Mouse (Mus musculus): ENCODE data around the gene Mgat1. TPM values are rescaled to one million over a fixed set of nuclear protein-coding genes. Genes with fewer than 3 reads are reported as not detected.
"Not testable (repeated sequence)": the region's sequence is repeated elsewhere in the genome, so short reads cannot be mapped to it uniquely, and the experiment has no call there.

The Mgat1 gene
- 81.9 TPM for polyA plus RNA-seq (2021)

- POLR2A ChIA-PET, result no interaction called here
- H3K27me3 ChIP-seq, result no peaks in the 10 kb centered on the region
- no peak for TF ChIP-seq CTCF (IDR thresholded peaks at IDR 0.05)
- CTCF ChIA-PET, result interaction anchor here (0.6 to 1.4 kb wide), 4 partner anchors 9 to 57 kb away, joined by 3 to 4 read pairs (median 3); partner anchors contain the start of genes Btnl9 and Zfp62
- ATAC-seq (peak; percentile 89), DNase-seq (ENCODE audit: low read depth, low spot score) (no peak)
- in situ Hi-C loops (cut with MboI; ENCODE audit: low pct_unique_long_range_greater_than_20kb), result no loop called here
Observed at GRCm38 (mm10) chr11:49243727-49244594, at the start of gene Mgat1. TSS of gene Mgat1 (plus strand) at chr11:49244191.

- CTCF ChIA-PET; H3K27me3 ChIP-seq; DNase-seq (ENCODE audit: low read depth, low spot score); ATAC-seq; POLR2A ChIA-PET: not testable (repeated sequence)
- in situ Hi-C loops (cut with MboI; ENCODE audit: low pct_unique_long_range_greater_than_20kb), result loop anchor here (5.0 to 25.0 kb wide), 3 partner anchors 73 to 343 kb away; partner anchors contain the start of genes Olfr1381 and Olfr1382
Observed at GRCm38 (mm10) chr11:49194771-49195170, 49.2 kb upstream of the Mgat1 start.

- ATAC-seq (no peak), DNase-seq (ENCODE audit: low read depth, low spot score) (no peak)
- no peak for TF ChIP-seq CTCF (IDR thresholded peaks at IDR 0.05)
- in situ Hi-C loops (cut with MboI; ENCODE audit: low pct_unique_long_range_greater_than_20kb), result loop anchor here (25.0 kb wide), 1 partner anchor 341 kb away; the partner anchor contains the start of genes Olfr1381 and Olfr1382
- ChIA-PET CTCF (interaction anchor here (1.5 to 2.2 kb wide), 2 partner anchors 9 to 75 kb away, joined by 4 to 11 read pairs; partner anchors contain the start of gene Btnl9), POLR2A (no interaction called here)
- no peaks in the 10 kb centered on the region for H3K27me3 ChIP-seq
Observed at GRCm38 (mm10) chr11:49195819-49196322, 48.1 kb upstream of the Mgat1 start.

GRCm38 (mm10) chr11:49200666-49201065 lies 43.3 kb upstream of the Mgat1 start:
- ATAC-seq, result no peak
- in situ Hi-C loops (cut with MboI; ENCODE audit: low pct_unique_long_range_greater_than_20kb), result no loop called here
- no peak for DNase-seq (ENCODE audit: low read depth, low spot score)
- ChIA-PET CTCF (interaction anchor here (0.9 to 2.3 kb wide), 2 partner anchors 67 to 71 kb away, joined by 5 to 10 read pairs; no protein-coding TSS in a partner anchor), POLR2A (no interaction called here)
- H3K27me3 ChIP-seq, result no peaks in the 10 kb centered on the region
- no peak for TF ChIP-seq CTCF (IDR thresholded peaks at IDR 0.05)

- no peak for TF ChIP-seq CTCF (IDR thresholded peaks at IDR 0.05)
- in situ Hi-C loops (cut with MboI; ENCODE audit: low pct_unique_long_range_greater_than_20kb), result no loop called here
- DNase-seq (ENCODE audit: low read depth, low spot score), result no peak
- CTCF ChIA-PET, result interaction anchor here (0.7 to 2.3 kb wide), 3 partner anchors 10 to 70 kb away, joined by 3 to 10 read pairs (median 5); no protein-coding TSS in a partner anchor
- H3K27me3 ChIP-seq, result no peaks in the 10 kb centered on the region
- POLR2A ChIA-PET, result interaction anchor here (0.6 kb wide), 2 partner anchors 332 to 360 kb away, joined by 3 read pairs; no protein-coding TSS in a partner anchor
- ATAC-seq, result no peak
Observed at GRCm38 (mm10) chr11:49201142-49201541, 42.8 kb upstream of the Mgat1 start.

- CTCF ChIA-PET, result interaction anchor here (1.1 to 2.3 kb wide), 3 partner anchors 11 to 69 kb away, joined by 3 to 10 read pairs (median 5); no protein-coding TSS in a partner anchor
- no peaks in the 10 kb centered on the region for H3K27me3 ChIP-seq
- POLR2A ChIA-PET, result interaction anchor here (0.8 to 1.3 kb wide), 4 partner anchors 21 to 62 kb away, joined by 3 to 4 read pairs (median 4); no protein-coding TSS in a partner anchor
- in situ Hi-C loops (cut with MboI; ENCODE audit: low pct_unique_long_range_greater_than_20kb), result no loop called here
- ATAC-seq (no peak), DNase-seq (ENCODE audit: low read depth, low spot score) (no peak)
- TF ChIP-seq CTCF (IDR thresholded peaks at IDR 0.05), result no peak
Observed at GRCm38 (mm10) chr11:49202071-49202470, 41.9 kb upstream of the Mgat1 start.

GRCm38 (mm10) chr11:49202523-49203061 lies 41.4 kb upstream of the Mgat1 start:
- ATAC-seq (no peak), DNase-seq (ENCODE audit: low read depth, low spot score) (no peak)
- H3K27me3 ChIP-seq, result no peaks in the 10 kb centered on the region
- ChIA-PET CTCF (interaction anchor here (0.8 to 2.3 kb wide), 5 partner anchors 12 to 69 kb away, joined by 3 to 10 read pairs (median 3); no protein-coding TSS in a partner anchor), POLR2A (interaction anchor here (0.6 to 1.3 kb wide), 10 partner anchors 11 to 119 kb away, joined by 3 to 6 read pairs (median 4); no protein-coding TSS in a partner anchor)
- no peak for TF ChIP-seq CTCF (IDR thresholded peaks at IDR 0.05)
- in situ Hi-C loops (cut with MboI; ENCODE audit: low pct_unique_long_range_greater_than_20kb), result no loop called here

GRCm38 (mm10) chr11:49203129-49203768 lies 40.7 kb upstream of the Mgat1 start, which contains the start of gene Zfp62:
TSS of gene Zfp62 (plus strand) at chr11:49203292.
- ChIA-PET POLR2A (interaction anchor here (0.6 to 1.3 kb wide), 9 partner anchors 12 to 118 kb away, joined by 3 to 6 read pairs (median 4); no protein-coding TSS in a partner anchor), CTCF (interaction anchor here (0.7 to 1.1 kb wide), 5 partner anchors 12 to 68 kb away, joined by 3 to 5 read pairs (median 3); no protein-coding TSS in a partner anchor)
- ATAC-seq (peak; percentile 95), DNase-seq (ENCODE audit: low read depth, low spot score) (peak; percentile 57)
- no peaks in the 10 kb centered on the region for H3K27me3 ChIP-seq
- in situ Hi-C loops (cut with MboI; ENCODE audit: low pct_unique_long_range_greater_than_20kb), result no loop called here
- TF ChIP-seq CTCF (IDR thresholded peaks at IDR 0.05), result no peak

- ChIA-PET CTCF (interaction anchor here (0.7 to 2.3 kb wide), 2 partner anchors 63 to 67 kb away, joined by 3 to 7 read pairs; no protein-coding TSS in a partner anchor), POLR2A (interaction anchor here (0.8 kb wide), 1 partner anchor 16 kb away, joined by 4 read pairs; no protein-coding TSS in a partner anchor)
- in situ Hi-C loops (cut with MboI; ENCODE audit: low pct_unique_long_range_greater_than_20kb), result no loop called here
- no peak for DNase-seq (ENCODE audit: low read depth, low spot score)
- no peaks in the 10 kb centered on the region for H3K27me3 ChIP-seq
- peak; percentile 54 for ATAC-seq
- TF ChIP-seq CTCF (IDR thresholded peaks at IDR 0.05), result no peak
Observed at GRCm38 (mm10) chr11:49203771-49204497, 40.1 kb upstream of the Mgat1 start.

Data from Patski (cell line).